ENCODE assay signal across 23 mouse cellular contexts in genomic region chr7:128058576-128058975, GRCm38 (mm10). TPM values are rescaled to one million over a fixed set of nuclear protein-coding genes. Genes with fewer than 3 reads are reported as not detected.
DNase-seq lines count a peak whose midpoint lies in the region; ATAC-seq and TF ChIP-seq lines count a peak whose summit lies in the region.
"Had no signal": no experiment of that assay in that cellular context is flagged by ENCODE, and none has a peak within 500 bp of the region (broad histone marks: within the 10 kb centered on the region; RNA-seq: fewer than 3 reads in every experiment).

No protein-coding gene starts in this region.

- WGBS in stomach, postnatal 0 days = 57% methylated on average over 7 of the region's 7 CpGs
- WGBS in hindbrain, embryonic 12.5 days = 78% methylated on average over 7 of the region's 7 CpGs

- no peaks in the 10 kb centered on the region for H3K36me3 ChIP-seq in stomach, postnatal 0 days (ENCODE audit: control insufficient read depth, insufficient read depth, low read length)
- H3K36me3 ChIP-seq in hindbrain, embryonic 12.5 days = no peaks in the 10 kb centered on the region
- H3K36me3 ChIP-seq: heart, embryonic 15.5 days; limb, embryonic 12.5 days; midbrain, embryonic 13.5 days; stomach, embryonic 15.5 days had no signal

- DNase-seq in gastrocnemius, postnatal 14 days = peak; percentile 17
- no peak for DNase-seq in gastrocnemius, postnatal 36 days
- peak; percentile 34 for DNase-seq in 416B (ENCODE audit: low read depth)
- peak; percentile 23 for DNase-seq in stomach, postnatal 0 days (ENCODE audit: low spot score)
- DNase-seq in lung, postnatal 25 days (ENCODE audit: low spot score) = no peak
- DNase-seq in urinary bladder, postnatal 25 days (ENCODE audit: low spot score) = no peak
- DNase-seq: cerebellum, adult 8-10 months; lung, embryonic 14.5 days had no signal

- TF ChIP-seq CTCF in stomach, postnatal 0 days (IDR thresholded peaks at IDR 0.05; ENCODE audit: low read depth) = no peak

- ATAC-seq in hematopoietic stem cell, adult 5-6 weeks (replicated peaks in 1 of 2; ENCODE audit: insufficient read depth in 1 of 2, low FRiP score in 2 of 2, low TSS enrichment in 1 of 2, low read depth in 1 of 2, poor library complexity in 2 of 2, severe bottlenecking in 2 of 2) = peak; percentile 39 to 46; a peak in 2 of 4 replicates
- peak; percentile 33; the same call in 1 of the 2 replicates for ATAC-seq in stomach, postnatal 0 days (ENCODE audit: low FRiP score, low TSS enrichment)
- no peak for ATAC-seq in hindbrain, embryonic 12.5 days (ENCODE audit: low FRiP score)
- ATAC-seq: activated CD4-positive, CD25-positive, alpha-beta regulatory T cell, adult 4 months; hindbrain, postnatal 0 days; midbrain, embryonic 13.5 days had no signal

- TF ChIP-seq EP300 in stomach, postnatal 0 days (optimal IDR thresholded peaks at IDR 0.05) = no peak

- H3K4me1 ChIP-seq in stomach, postnatal 0 days (replicated peaks; ENCODE audit: control insufficient read depth, insufficient read depth) = no peaks in the 10 kb centered on the region
- H3K4me1 ChIP-seq in hindbrain, embryonic 12.5 days = no peaks in the 10 kb centered on the region
- H3K4me1 ChIP-seq: heart, embryonic 15.5 days; limb, embryonic 12.5 days; midbrain, embryonic 13.5 days; stomach, embryonic 15.5 days had no signal

- no peaks in the 10 kb centered on the region for H3K27me3 ChIP-seq in stomach, postnatal 0 days (ENCODE audit: control insufficient read depth, insufficient read depth, low read length)
- H3K27me3 ChIP-seq in hindbrain, embryonic 12.5 days = no peaks in the 10 kb centered on the region
- H3K27me3 ChIP-seq: heart, embryonic 15.5 days; limb, embryonic 12.5 days; midbrain, embryonic 13.5 days; stomach, embryonic 15.5 days had no signal

- peak overlapping the region; percentile 49; the same call in 1 of the 2 replicates for H3K27ac ChIP-seq in stomach, postnatal 0 days (replicated peaks)
- H3K27ac ChIP-seq in hindbrain, embryonic 12.5 days = no peak overlapping the region
- H3K27ac ChIP-seq: heart, embryonic 15.5 days; hindbrain, postnatal 0 days; kidney, postnatal 0 days; limb, embryonic 12.5 days; midbrain, embryonic 13.5 days; stomach, embryonic 15.5 days had no signal

- H3K9me3 ChIP-seq in stomach, postnatal 0 days (ENCODE audit: control insufficient read depth, low read length) = no peaks in the 10 kb centered on the region
- H3K9me3 ChIP-seq in hindbrain, embryonic 12.5 days (replicated peaks) = no peaks in the 10 kb centered on the region
- H3K9me3 ChIP-seq: heart, embryonic 15.5 days; limb, embryonic 12.5 days; midbrain, embryonic 13.5 days; stomach, embryonic 15.5 days had no signal

- H3K4me2 ChIP-seq in stomach, postnatal 0 days (replicated peaks; ENCODE audit: low read depth) = no peak overlapping the region
- no peak overlapping the region for H3K4me2 ChIP-seq in hindbrain, embryonic 12.5 days (replicated peaks)
- H3K4me2 ChIP-seq: heart, embryonic 15.5 days; limb, embryonic 12.5 days; lung, embryonic 14.5 days; midbrain, embryonic 13.5 days; stomach, embryonic 15.5 days had no signal

- H3K9ac ChIP-seq in stomach, postnatal 0 days (ENCODE audit: low read length) = no peak overlapping the region
- no peak overlapping the region for H3K9ac ChIP-seq in hindbrain, embryonic 12.5 days
- H3K9ac ChIP-seq: heart, embryonic 15.5 days; limb, embryonic 12.5 days; lung, embryonic 14.5 days; midbrain, embryonic 13.5 days; stomach, embryonic 15.5 days had no signal

- intact Hi-C loops in gastrocnemius, postnatal 14 days (cut with DNase I; ENCODE audit: low total_unique reads) = no loop called here
- intact Hi-C loops in gastrocnemius, postnatal 36 days (cut with DNase I) = no loop called here

- no peak overlapping the region for H3K4me3 ChIP-seq in stomach, postnatal 0 days (ENCODE audit: low read depth, low read length)
- H3K4me3 ChIP-seq in hindbrain, embryonic 12.5 days = no peak overlapping the region
- H3K4me3 ChIP-seq: heart, embryonic 15.5 days; limb, embryonic 12.5 days; midbrain, embryonic 13.5 days; stomach, embryonic 15.5 days had no signal

RNA-seq across cellular contexts. Expression of gene Itgam, which starts 3.9 kb away (rescaled TPM):
- 1 to 10 TPM; 1.7 to 1.8 TPM for total RNA-seq in gastrocnemius, postnatal 14 days (2021)
- total RNA-seq in gastrocnemius, postnatal 36 days (2021) = 1 to 10 TPM; 1.6 TPM
- 29.7 and 53.4 TPM in 2 replicates for total RNA-seq in hematopoietic stem cell, adult 5-6 weeks (2017)
- polyA plus RNA-seq in stomach, postnatal 0 days (2015; fragmentation: Nextera tagmentation; extraction: Ambion mirVana) = 0.91 and 0.99 TPM in 2 replicates
- polyA plus RNA-seq in hindbrain, embryonic 12.5 days (2016; fragmentation: Nextera tagmentation; extraction: Ambion mirVana) = 0.83 and 0.97 TPM in 2 replicates
- total RNA-seq: MEL had no signal
- polyA plus RNA-seq: C2C12 had no signal

RNA-seq across cellular contexts. Expression of gene Gm49368, which starts 3.9 kb away (rescaled TPM):
- not detected for total RNA-seq in gastrocnemius, postnatal 14 days (2021)
- total RNA-seq in gastrocnemius, postnatal 36 days (2021) = under 1 TPM in 1 of 2 experiments, not detected in 1; 0.05 TPM
- total RNA-seq in hematopoietic stem cell, adult 5-6 weeks (2017) = 0.56 TPM in 1 of 2 replicates, not detected in the other
- polyA plus RNA-seq in stomach, postnatal 0 days (2015; fragmentation: Nextera tagmentation; extraction: Ambion mirVana) = not detected in 2 replicates
- polyA plus RNA-seq in hindbrain, embryonic 12.5 days (2016; fragmentation: Nextera tagmentation; extraction: Ambion mirVana) = not detected in 2 replicates
- total RNA-seq: hindbrain, postnatal 0 days; layer of hippocampus, postnatal 10 days; MEL had no signal
- polyA plus RNA-seq: brain, embryonic 14.5 days; C2C12; forebrain, embryonic 11.5 days; heart, embryonic 15.5 days; hindbrain, postnatal 0 days; kidney, postnatal 0 days; limb, embryonic 12.5 days; lung, embryonic 14.5 days; midbrain, embryonic 13.5 days; neural tube, embryonic 14.5 days; stomach, embryonic 15.5 days had no signal

RNA-seq across cellular contexts. Expression of gene Trim72, which starts 54.8 kb away (rescaled TPM):
- total RNA-seq in gastrocnemius, postnatal 14 days (2021) = 100 to 1,000 TPM; 246 TPM
- total RNA-seq in gastrocnemius, postnatal 36 days (2021) = 100 to 1,000 TPM; 200 to 226 TPM
- not detected in 2 replicates for total RNA-seq in hematopoietic stem cell, adult 5-6 weeks (2017)
- polyA plus RNA-seq in stomach, postnatal 0 days (2015; fragmentation: Nextera tagmentation; extraction: Ambion mirVana) = 0.38 and 0.52 TPM in 2 replicates
- 0.15 and 0.59 TPM in 2 replicates for polyA plus RNA-seq in hindbrain, embryonic 12.5 days (2016; fragmentation: Nextera tagmentation; extraction: Ambion mirVana)
- polyA plus RNA-seq: forebrain, embryonic 11.5 days; hindbrain, postnatal 0 days; lung, embryonic 14.5 days; midbrain, embryonic 13.5 days; neural tube, embryonic 14.5 days had no signal

Comparison
In these comparisons a context has a peak if more than half of its experiments do, and no peak if none do; other contexts are left out.
1. DNase-seq: peak in gastrocnemius, postnatal 14 days (single experiment), 416B (single experiment) and stomach, postnatal 0 days (single experiment); none in gastrocnemius, postnatal 36 days (0 of 2), lung, postnatal 25 days (single experiment) and urinary bladder, postnatal 25 days (single experiment).
2. RNA of gene Itgam, which starts 3.9 kb away (total RNA-seq): 29.7 to 53.4 TPM in hematopoietic stem cell, adult 5-6 weeks; 1.7 to 1.8 TPM in gastrocnemius, postnatal 14 days and 1.6 TPM in gastrocnemius, postnatal 36 days; every median in the first group is over 10 times any median in the second.
3. RNA of gene Trim72, which starts 54.8 kb away (total RNA-seq): 246 TPM in gastrocnemius, postnatal 14 days and 200 to 226 TPM in gastrocnemius, postnatal 36 days; not detected in hematopoietic stem cell, adult 5-6 weeks; every median in the first group is over 100 times any median in the second.